Mouse (Mus musculus): ENCODE data around the gene Gimap9.

Gene Gimap9

GRCm38 (mm10) chr6:48645660-48646308 lies 30.1 kb upstream of the Gimap9 start:
- H3K27me3 ChIP-seq (ENCODE audit: control insufficient read depth, insufficient read depth, low read length, poor library complexity, severe bottlenecking), result no peaks in the 10 kb centered on the region
- peak; percentile 90 for DNase-seq (ENCODE audit: low read depth, low spot score)
- peaks cover 5% of the 10 kb centered on the region; the same call in 1 of the 2 replicates for H3K36me3 ChIP-seq (ENCODE audit: control insufficient read depth, insufficient read depth, low read length, poor library complexity, severe bottlenecking)

GRCm38 (mm10) chr6:48646309-48646690 lies 29.6 kb upstream of the Gimap9 start:
- DNase-seq (ENCODE audit: low read depth, low spot score), result no peak
- no peaks in the 10 kb centered on the region for H3K27me3 ChIP-seq (ENCODE audit: control insufficient read depth, insufficient read depth, low read length, poor library complexity, severe bottlenecking)
- H3K36me3 ChIP-seq (ENCODE audit: control insufficient read depth, insufficient read depth, low read length, poor library complexity, severe bottlenecking), result peaks cover 5% of the 10 kb centered on the region; the same call in 1 of the 2 replicates

GRCm38 (mm10) chr6:48646995-48647394 lies 28.9 kb upstream of the Gimap9 start, which contains the start of gene Gimap8:
TSS of gene Gimap8 (plus strand) at chr6:48647234.
- Histone ChIP-seq H3K27me3 (ENCODE audit: control insufficient read depth, insufficient read depth, low read length, poor library complexity, severe bottlenecking) (no peaks in the 10 kb centered on the region), H3K36me3 (ENCODE audit: control insufficient read depth, insufficient read depth, low read length, poor library complexity, severe bottlenecking) (peaks cover 5% of the 10 kb centered on the region; the same call in 1 of the 2 replicates)
- DNase-seq (ENCODE audit: low read depth, low spot score), result peak; percentile 92

- no peaks in the 10 kb centered on the region for H3K27me3 ChIP-seq (ENCODE audit: control insufficient read depth, insufficient read depth, low read length, poor library complexity, severe bottlenecking)
- H3K36me3 ChIP-seq (ENCODE audit: control insufficient read depth, insufficient read depth, low read length, poor library complexity, severe bottlenecking), result peaks cover 5% of the 10 kb centered on the region; the same call in 1 of the 2 replicates
- DNase-seq (ENCODE audit: low read depth, low spot score), result no peak
Measured at GRCm38 (mm10) chr6:48647611-48648010, 28.3 kb upstream of the Gimap9 start.

- DNase-seq (ENCODE audit: low read depth, low spot score), result no peak
- H3K27me3 ChIP-seq (ENCODE audit: control insufficient read depth, insufficient read depth, low read length, poor library complexity, severe bottlenecking), result no peaks in the 10 kb centered on the region
- H3K36me3 ChIP-seq (ENCODE audit: control insufficient read depth, insufficient read depth, low read length, poor library complexity, severe bottlenecking), result peaks cover 7% of the 10 kb centered on the region
Measured at GRCm38 (mm10) chr6:48648779-48649178, 27.1 kb upstream of the Gimap9 start.

- Histone ChIP-seq H3K27me3 (ENCODE audit: control insufficient read depth, insufficient read depth, low read length, poor library complexity, severe bottlenecking) (no peaks in the 10 kb centered on the region), H3K36me3 (ENCODE audit: control insufficient read depth, insufficient read depth, low read length, poor library complexity, severe bottlenecking) (peaks cover 9% of the 10 kb centered on the region)
- no peak for DNase-seq (ENCODE audit: low read depth, low spot score)
Measured at GRCm38 (mm10) chr6:48650041-48650440, 25.9 kb upstream of the Gimap9 start.

GRCm38 (mm10) chr6:48658721-48659120 lies 17.2 kb upstream of the Gimap9 start:
- DNase-seq (ENCODE audit: low read depth, low spot score), result no peak

GRCm38 (mm10) chr6:48664750-48665149 lies 11.2 kb upstream of the Gimap9 start:
- DNase-seq (ENCODE audit: low read depth, low spot score), result peak; percentile 63
- peaks cover 4% of the 10 kb centered on the region; the same call in 1 of the 2 replicates for H3K36me3 ChIP-seq (ENCODE audit: control insufficient read depth, insufficient read depth, low read length, poor library complexity, severe bottlenecking)
- H3K27me3 ChIP-seq (ENCODE audit: control insufficient read depth, insufficient read depth, low read length, poor library complexity, severe bottlenecking), result no peaks in the 10 kb centered on the region

More at GRCm38 (mm10) chr6:48658721-48659120, 17.2 kb upstream of the Gimap9 start:
- H3K27me3 ChIP-seq (ENCODE audit: control insufficient read depth, insufficient read depth, low read length, poor library complexity, severe bottlenecking), result no peaks in the 10 kb centered on the region
- H3K36me3 ChIP-seq (ENCODE audit: control insufficient read depth, insufficient read depth, low read length, poor library complexity, severe bottlenecking), result peaks cover 28% of the 10 kb centered on the region

- H3K27me3 ChIP-seq (ENCODE audit: control insufficient read depth, insufficient read depth, low read length, poor library complexity, severe bottlenecking), result no peaks in the 10 kb centered on the region
- peaks cover 4% of the 10 kb centered on the region; the same call in 1 of the 2 replicates for H3K36me3 ChIP-seq (ENCODE audit: control insufficient read depth, insufficient read depth, low read length, poor library complexity, severe bottlenecking)
- DNase-seq (ENCODE audit: low read depth, low spot score), result no peak
Measured at GRCm38 (mm10) chr6:48665471-48665870, 10.5 kb upstream of the Gimap9 start.

- no peak for DNase-seq (ENCODE audit: low read depth, low spot score)
- Histone ChIP-seq H3K36me3 (ENCODE audit: control insufficient read depth, insufficient read depth, low read length, poor library complexity, severe bottlenecking) (peaks cover 4% of the 10 kb centered on the region; the same call in 1 of the 2 replicates), H3K27me3 (ENCODE audit: control insufficient read depth, insufficient read depth, low read length, poor library complexity, severe bottlenecking) (no peaks in the 10 kb centered on the region)
Measured at GRCm38 (mm10) chr6:48666159-48666586, 9.8 kb upstream of the Gimap9 start.

- no peak for DNase-seq (ENCODE audit: low read depth, low spot score)
- H3K27me3 ChIP-seq (ENCODE audit: control insufficient read depth, insufficient read depth, low read length, poor library complexity, severe bottlenecking), result no peaks in the 10 kb centered on the region
- no peaks in the 10 kb centered on the region for H3K36me3 ChIP-seq (ENCODE audit: control insufficient read depth, insufficient read depth, low read length, poor library complexity, severe bottlenecking)
Measured at GRCm38 (mm10) chr6:48668022-48668421, 7.9 kb upstream of the Gimap9 start.

- H3K36me3 ChIP-seq (ENCODE audit: control insufficient read depth, insufficient read depth, low read length, poor library complexity, severe bottlenecking), result no peaks in the 10 kb centered on the region
- DNase-seq (ENCODE audit: low read depth, low spot score), result no peak
- no peaks in the 10 kb centered on the region for H3K27me3 ChIP-seq (ENCODE audit: control insufficient read depth, insufficient read depth, low read length, poor library complexity, severe bottlenecking)
Measured at GRCm38 (mm10) chr6:48669446-48669969, 6.4 kb upstream of the Gimap9 start.

- DNase-seq (ENCODE audit: low read depth, low spot score), result peak; percentile 69
- no peaks in the 10 kb centered on the region for H3K27me3 ChIP-seq (ENCODE audit: control insufficient read depth, insufficient read depth, low read length, poor library complexity, severe bottlenecking)
Measured at GRCm38 (mm10) chr6:48674291-48675058, 1.5 kb upstream of the Gimap9 start.

GRCm38 (mm10) chr6:48675400-48675930 lies 464 bp upstream of the Gimap9 start:
- no peak for DNase-seq (ENCODE audit: low read depth, low spot score)
- Histone ChIP-seq H3K36me3 (ENCODE audit: control insufficient read depth, insufficient read depth, low read length, poor library complexity, severe bottlenecking) (peaks cover 6% of the 10 kb centered on the region), H3K27me3 (ENCODE audit: control insufficient read depth, insufficient read depth, low read length, poor library complexity, severe bottlenecking) (no peaks in the 10 kb centered on the region)

More at GRCm38 (mm10) chr6:48674291-48675058, 1.5 kb upstream of the Gimap9 start:
- peaks cover 6% of the 10 kb centered on the region for H3K36me3 ChIP-seq (ENCODE audit: control insufficient read depth, insufficient read depth, low read length, poor library complexity, severe bottlenecking)

Data from splenic B cell, adult 2 months (primary cell).